Mouse (Mus musculus) embryonic facial prominence, embryonic 14.5 days (tissue): Measurements from ENCODE around the gene BC049762. TPM values are rescaled to one million over a fixed set of nuclear protein-coding genes. Genes with fewer than 3 reads are reported as not detected.

Experiments used
- ATAC-seq: fragments of 200-750 bp; cut with Nextera tagmentation; 2 replicates; pipeline ENCODE4 v1.8.0; 2017; ENCODE audit warnings: low read depth, moderate number of reproducible peaks, moderate TSS enrichment
- DNase-seq: peaks from one replicate; pipeline ENCODE4 v3.0.0-alpha.2; 2015; ENCODE audit warnings: low spot score
- H3K27ac ChIP-seq: fragments of 300-500 bp; sonication (generic); replicated peaks from 2 replicates; pipeline ENCODE4 v1.5.1; 2014; ENCODE audit warnings: low read depth, mild to moderate bottlenecking, low read length, moderate library complexity
- H3K27me3 ChIP-seq: fragments of 300-500 bp; sonication (generic); replicated peaks from 2 replicates; pipeline ENCODE4 v1.6.1; 2014; ENCODE audit warnings: low read length; ENCODE audit not compliant: control insufficient read depth, insufficient read depth
- H3K36me3 ChIP-seq: fragments of 300-500 bp; sonication (generic); 2 replicates; pipeline ENCODE4 v1.6.1; 2014; ENCODE audit warnings: low read length, mixed read lengths; ENCODE audit not compliant: control insufficient read depth, insufficient read depth
- H3K4me1 ChIP-seq: fragments of 300-500 bp; sonication (generic); 2 replicates; pipeline ENCODE4 v1.6.1; 2014; ENCODE audit warnings: antibody characterized with exemption, low read length; ENCODE audit not compliant: control insufficient read depth, insufficient read depth
- H3K4me2 ChIP-seq: fragments of 300-500 bp; sonication (generic); 2 replicates; pipeline ENCODE4 v1.6.1; 2014; ENCODE audit warnings: low read depth, mild to moderate bottlenecking, low read length, moderate library complexity, mixed read lengths
- H3K4me3 ChIP-seq: fragments of 300-500 bp; sonication (generic); 2 replicates; pipeline ENCODE4 v1.5.1; 2014; ENCODE audit warnings: low read depth, mild to moderate bottlenecking, low read length
- H3K9ac ChIP-seq: fragments of 300-500 bp; sonication (generic); 2 replicates; pipeline ENCODE4 v1.6.1; 2014; ENCODE audit warnings: low read depth, mild to moderate bottlenecking, low read length, moderate library complexity, mixed read lengths
- H3K9me3 ChIP-seq: fragments of 300-500 bp; sonication (generic); 2 replicates; pipeline ENCODE4 v1.6.1; 2016; ENCODE audit warnings: low read length; ENCODE audit not compliant: control insufficient read depth
- WGBS: fragments of 180-500 bp; shearing (Covaris S2); extraction: QIAGEN DNeasy Blood & Tissue Kit; methylation state at CpG from one replicate; pipeline ENCODE4 v1.1.7; 2014; 5-methylcytosine and 5-hydroxymethylcytosine counted together
- polyA plus RNA-seq: library from polyadenylated mRNA; unstranded; fragments of >200 nt; fragmentation: Nextera tagmentation; extraction: Ambion mirVana; gene quantifications from 2 replicates; pipeline ENCODE4 v1.2.1, GENCODE M21; 2014

Gene BC049762
- polyA plus RNA-seq, 1 experiment from 2014 or later: 0.33 TPM

GRCm38 (mm10) chr11:51242897-51243296 lies 19.9 kb downstream of the BC049762 start:
- WGBS: 87% methylated on average over 2 of the region's 2 CpGs
- Histone ChIP-seq H3K4me2 (no peak overlapping the region), H3K27me3 (no peaks in the 10 kb centered on the region), H3K9ac (no peak overlapping the region), H3K9me3 (no peaks in the 10 kb centered on the region), H3K36me3 (no peaks in the 10 kb centered on the region), H3K27ac (no peak overlapping the region), H3K4me3 (no peak overlapping the region), H3K4me1 (no peaks in the 10 kb centered on the region)
- ATAC-seq (no peak), DNase-seq (no peak)

DNA sequence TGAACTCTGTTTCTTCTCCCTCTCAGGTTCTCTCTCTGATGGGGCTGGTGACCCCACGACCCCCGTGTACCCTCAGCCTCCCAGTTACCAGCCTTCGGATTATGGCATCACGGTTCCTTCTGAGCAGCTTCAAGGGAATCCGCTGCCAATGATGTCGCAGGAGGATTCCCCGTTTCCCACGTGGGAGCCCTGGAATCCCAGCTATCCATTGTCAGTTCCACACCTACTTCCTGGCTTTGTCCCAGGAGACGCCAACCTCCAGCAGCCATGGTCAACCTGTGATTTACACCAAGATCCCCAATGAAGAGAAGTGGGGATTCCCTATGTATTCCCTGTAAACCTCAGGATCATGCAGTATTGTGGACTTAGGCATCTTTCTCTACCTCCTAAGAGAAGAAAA lies 28.2 kb downstream of the BC049762 start:
- H3K4me3 ChIP-seq: no peak overlapping the region
- no peak overlapping the region for H3K4me2 ChIP-seq
- H3K36me3 ChIP-seq: no peaks in the 10 kb centered on the region
- H3K9ac ChIP-seq: no peak overlapping the region
- H3K4me1 ChIP-seq: no peaks in the 10 kb centered on the region
- ATAC-seq (no peak), DNase-seq (no peak)
- no peak overlapping the region for H3K27ac ChIP-seq
- no peaks in the 10 kb centered on the region for H3K9me3 ChIP-seq
- 86% methylated on average over 9 of the region's 9 CpGs for WGBS
- no peaks in the 10 kb centered on the region for H3K27me3 ChIP-seq

- H3K4me3 ChIP-seq: no peak overlapping the region
- H3K4me1 ChIP-seq: no peaks in the 10 kb centered on the region
- no peaks in the 10 kb centered on the region for H3K9me3 ChIP-seq
- H3K27ac ChIP-seq: no peak overlapping the region
- no peaks in the 10 kb centered on the region for H3K36me3 ChIP-seq
- H3K27me3 ChIP-seq: no peaks in the 10 kb centered on the region
- ATAC-seq: no peak
- no peak overlapping the region for H3K9ac ChIP-seq
- peak; percentile 11 for DNase-seq
- no peak overlapping the region for H3K4me2 ChIP-seq
- 86% methylated on average over 4 of the region's 4 CpGs for WGBS
These were observed 35.7 kb downstream of the BC049762 start for GRCm38 (mm10) chr11:51227104-51227503.

DNA sequence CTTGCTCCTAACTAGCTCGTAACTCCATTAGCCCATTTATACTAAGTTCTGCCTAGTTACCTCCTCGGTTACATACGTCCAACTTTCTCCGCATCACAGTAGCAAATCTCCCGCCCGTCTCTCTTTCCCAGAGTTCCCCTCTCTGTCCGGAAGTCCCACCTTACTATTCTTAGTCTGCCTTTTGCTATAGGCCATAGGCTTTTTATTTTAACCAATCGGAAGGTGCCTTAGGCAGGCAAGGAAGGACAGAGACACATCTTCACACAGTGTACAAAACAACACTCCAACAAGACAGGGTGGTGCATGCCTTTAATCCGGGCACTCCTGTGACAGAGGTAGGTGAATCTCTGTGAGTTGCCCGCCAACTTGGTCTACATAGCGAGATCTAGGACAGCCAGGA lies 42.5 kb downstream of the BC049762 start, which contains the start of gene Gm12569:
Gene Gm12569, plus strand, starts transcription at position 166 of the 400 bp plus-strand sequence.
- WGBS: 92% methylated on average over 11 of the region's 11 CpGs
- DNase-seq (no peak), ATAC-seq (no peak)
- H3K9ac ChIP-seq: no peak within 1 kb of the TSS
- H3K4me2 ChIP-seq: no peak within 1 kb of the TSS
- H3K27ac ChIP-seq: no peak within 1 kb of the TSS
- no peak within 1 kb of the TSS for H3K4me3 ChIP-seq
- no peaks in the 10 kb centered on the region for H3K36me3 ChIP-seq
- H3K27me3 ChIP-seq: no peaks in the 10 kb centered on the region
- H3K4me1 ChIP-seq: no peaks in the 10 kb centered on the region
- H3K9me3 ChIP-seq: no peaks in the 10 kb centered on the region

DNA sequence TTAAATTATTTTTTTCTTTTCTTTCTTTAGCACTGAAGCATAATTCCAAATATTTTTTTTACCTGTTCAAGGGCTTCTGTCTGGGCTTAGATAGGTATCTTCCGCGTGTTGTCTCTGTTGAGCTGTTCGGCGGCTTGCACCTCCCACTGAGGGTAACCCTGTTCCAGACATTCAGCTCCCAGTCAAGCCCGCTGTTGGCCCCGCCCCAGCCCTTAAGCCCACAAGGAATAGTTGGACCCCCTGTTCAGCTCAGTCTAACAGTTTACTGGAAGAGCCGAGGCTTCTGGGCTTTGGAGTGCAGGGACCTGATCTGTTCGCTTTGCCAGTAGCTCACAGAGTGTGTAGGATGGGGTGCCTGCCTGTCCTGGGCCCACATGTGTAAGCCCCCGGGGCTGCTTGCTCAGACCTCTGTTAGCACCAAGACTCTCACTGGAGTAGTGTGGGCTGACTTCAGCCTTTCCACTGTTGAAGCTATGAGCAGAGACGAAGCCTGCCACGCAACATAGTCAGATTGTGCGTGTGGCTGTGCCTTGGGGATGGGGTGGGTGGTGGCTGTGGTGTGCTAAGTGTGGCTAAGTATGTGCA lies 43.4 kb downstream of the BC049762 start:
- WGBS: 79% methylated on average over 12 of the region's 12 CpGs
- Histone ChIP-seq H3K27me3 (no peaks in the 10 kb centered on the region), H3K9ac (no peak overlapping the region), H3K4me3 (no peak overlapping the region), H3K4me2 (no peak overlapping the region), H3K27ac (no peak overlapping the region), H3K36me3 (no peaks in the 10 kb centered on the region), H3K9me3 (no peaks in the 10 kb centered on the region), H3K4me1 (no peaks in the 10 kb centered on the region)
- DNase-seq (no peak), ATAC-seq (no peak)

- Histone ChIP-seq H3K36me3 (no peaks in the 10 kb centered on the region), H3K9ac (no peak overlapping the region), H3K4me2 (no peak overlapping the region), H3K4me1 (no peaks in the 10 kb centered on the region), H3K9me3 (no peaks in the 10 kb centered on the region), H3K4me3 (no peak overlapping the region), H3K27me3 (no peaks in the 10 kb centered on the region), H3K27ac (no peak overlapping the region)
- WGBS: 84% methylated on average over 7 of the region's 7 CpGs
- DNase-seq (no peak), ATAC-seq (no peak)
These were observed 48.8 kb downstream of the BC049762 start for GRCm38 (mm10) chr11:51214021-51214420.

- Histone ChIP-seq H3K9ac (no peak overlapping the region), H3K27me3 (no peaks in the 10 kb centered on the region), H3K9me3 (no peaks in the 10 kb centered on the region), H3K27ac (no peak overlapping the region), H3K4me1 (no peaks in the 10 kb centered on the region), H3K36me3 (no peaks in the 10 kb centered on the region), H3K4me2 (no peak overlapping the region), H3K4me3 (no peak overlapping the region)
- WGBS: 89% methylated on average over 5 of the region's 5 CpGs
- ATAC-seq (no peak), DNase-seq (no peak)
These were observed 51.4 kb downstream of the BC049762 start for GRCm38 (mm10) chr11:51211426-51211825.

- H3K9me3 ChIP-seq: peaks cover 4% of the 10 kb centered on the region; the same call in 1 of the 2 replicates
- H3K27me3 ChIP-seq: no peaks in the 10 kb centered on the region
- ATAC-seq (no peak), DNase-seq (no peak)
- no peak overlapping the region for H3K27ac ChIP-seq
- H3K4me3 ChIP-seq: no peak overlapping the region
- WGBS: 79% methylated on average over 3 of the region's 3 CpGs
- H3K4me1 ChIP-seq: no peaks in the 10 kb centered on the region
- no peak overlapping the region for H3K9ac ChIP-seq
- H3K36me3 ChIP-seq: no peaks in the 10 kb centered on the region
- H3K4me2 ChIP-seq: no peak overlapping the region
These were observed 55.1 kb downstream of the BC049762 start for GRCm38 (mm10) chr11:51207758-51208157.
